16 mouse cellular contexts compared by ENCODE assay signal in genomic region chr1:186797991-186798390, GRCm38 (mm10).
"Had no signal": no experiment of that assay in that cellular context is flagged by ENCODE, and none has a peak within 500 bp of the region (broad histone marks: within the 10 kb centered on the region; RNA-seq: fewer than 3 reads in every experiment).

No protein-coding gene starts in this region.

- H3K27me3 ChIP-seq: midbrain, embryonic 12.5 days had no signal

- H3K4me1 ChIP-seq: midbrain, embryonic 10.5 days; midbrain, embryonic 12.5 days had no signal

- H3K9me3 ChIP-seq: midbrain, embryonic 10.5 days; midbrain, embryonic 12.5 days had no signal

- H3K27ac ChIP-seq: midbrain, embryonic 10.5 days; midbrain, embryonic 12.5 days had no signal

- H3K9ac ChIP-seq: lung, embryonic 14.5 days; midbrain, embryonic 12.5 days had no signal

- H3K36me3 ChIP-seq: midbrain, embryonic 10.5 days; midbrain, embryonic 12.5 days had no signal

- DNase-seq: lung, adult 18-20 months; lung, embryonic 14.5 days; lung, postnatal 10 days; lung, postnatal 4 days; midbrain, embryonic 14.5 days; right cerebral cortex, adult 18-20 months; right cerebral cortex, postnatal 25 days; right cerebral cortex, postnatal 4 days; spleen, adult 18-20 months; thymus, adult 18-20 months; thymus, postnatal 14 days; thymus, postnatal 36 days had no signal

- H3K4me2 ChIP-seq: lung, embryonic 14.5 days; midbrain, embryonic 12.5 days had no signal

- ATAC-seq: midbrain, embryonic 16.5 days had no signal

- H3K4me3 ChIP-seq: midbrain, embryonic 10.5 days; midbrain, embryonic 12.5 days; myocyte had no signal
